Mouse (Mus musculus): ENCODE measurements around the gene Ccdc66. TPM values are rescaled to one million over a fixed set of nuclear protein-coding genes. Genes with fewer than 3 reads are reported as not detected.
A peak's percentile ranks its signal among the peaks of the same experiment; 100 is the strongest.

Ccdc66 gene
- polyA plus RNA-seq, 1 experiment = 27.1 TPM

GRCm38 (mm10) chr14:27436826-27437225 lies 71.4 kb downstream of the Ccdc66 start:
- Histone ChIP-seq H3K36me3 (ENCODE audit: control insufficient read depth, insufficient read depth, low read length, poor library complexity, severe bottlenecking) (peaks cover 31% of the 10 kb centered on the region), H3K4me3 (ENCODE audit: low read depth, low read length) (no peak overlapping the region), H3K27ac (ENCODE audit: insufficient read depth, low read length) (peak overlapping the region; percentile 76), H3K9ac (ENCODE audit: low read depth, poor library complexity, severe bottlenecking) (peak overlapping the region; percentile 31; the same call in 1 of the 2 replicates), H3K9me3 (replicated peaks; ENCODE audit: control insufficient read depth, insufficient read depth, low read length, poor library complexity, severe bottlenecking) (no peaks in the 10 kb centered on the region), H3K4me1 (ENCODE audit: control insufficient read depth, insufficient read depth, low read length) (no peaks in the 10 kb centered on the region), H3K27me3 (ENCODE audit: control insufficient read depth, insufficient read depth, low read length, poor library complexity, severe bottlenecking) (no peaks in the 10 kb centered on the region)
- no peak for TF ChIP-seq POLR2A (IDR thresholded peaks at IDR 0.05; ENCODE audit: insufficient read depth, low read length)
- no peak for TF ChIP-seq CTCF (IDR thresholded peaks at IDR 0.05; ENCODE audit: low read depth, low read length)
- TF ChIP-seq EP300 (IDR thresholded peaks at IDR 0.05; ENCODE audit: insufficient read depth, low read depth, low read length) = no peak

GRCm38 (mm10) chr14:27436116-27436515 lies 72.1 kb downstream of the Ccdc66 start:
- peak overlapping the region; percentile 90 for H3K27ac ChIP-seq (ENCODE audit: insufficient read depth, low read length)
- H3K36me3 ChIP-seq (ENCODE audit: control insufficient read depth, insufficient read depth, low read length, poor library complexity, severe bottlenecking) = peaks cover 36% of the 10 kb centered on the region
- H3K9me3 ChIP-seq (replicated peaks; ENCODE audit: control insufficient read depth, insufficient read depth, low read length, poor library complexity, severe bottlenecking) = no peaks in the 10 kb centered on the region
- H3K4me1 ChIP-seq (ENCODE audit: control insufficient read depth, insufficient read depth, low read length) = no peaks in the 10 kb centered on the region
- H3K27me3 ChIP-seq (ENCODE audit: control insufficient read depth, insufficient read depth, low read length, poor library complexity, severe bottlenecking) = no peaks in the 10 kb centered on the region
- H3K9ac ChIP-seq (ENCODE audit: low read depth, poor library complexity, severe bottlenecking) = no peak overlapping the region
- TF ChIP-seq POLR2A (IDR thresholded peaks at IDR 0.05; ENCODE audit: insufficient read depth, low read length) (no peak), CTCF (IDR thresholded peaks at IDR 0.05; ENCODE audit: low read depth, low read length) (no peak)
- H3K4me3 ChIP-seq (ENCODE audit: low read depth, low read length) = no peak overlapping the region

- Histone ChIP-seq H3K9me3 (replicated peaks; ENCODE audit: control insufficient read depth, insufficient read depth, low read length, poor library complexity, severe bottlenecking) (peaks cover 3% of the 10 kb centered on the region; the same call in 1 of the 2 replicates), H3K27me3 (ENCODE audit: control insufficient read depth, insufficient read depth, low read length, poor library complexity, severe bottlenecking) (no peaks in the 10 kb centered on the region), H3K4me3 (ENCODE audit: low read depth, low read length) (no peak overlapping the region), H3K4me1 (ENCODE audit: control insufficient read depth, insufficient read depth, low read length) (no peaks in the 10 kb centered on the region), H3K27ac (ENCODE audit: insufficient read depth, low read length) (no peak overlapping the region), H3K9ac (ENCODE audit: low read depth, poor library complexity, severe bottlenecking) (no peak overlapping the region), H3K36me3 (ENCODE audit: control insufficient read depth, insufficient read depth, low read length, poor library complexity, severe bottlenecking) (peaks cover 29% of the 10 kb centered on the region)
- TF ChIP-seq POLR2A (IDR thresholded peaks at IDR 0.05; ENCODE audit: insufficient read depth, low read length) (no peak), CTCF (IDR thresholded peaks at IDR 0.05; ENCODE audit: low read depth, low read length) (no peak), EP300 (IDR thresholded peaks at IDR 0.05; ENCODE audit: insufficient read depth, low read depth, low read length) (no peak)
Observed at GRCm38 (mm10) chr14:27432064-27432463, 76.2 kb downstream of the Ccdc66 start.

Other genes with a start within 250 kb of the Ccdc66 start
- gene Fam208a, start 79.6 kb downstream of the Ccdc66 start, polyA plus RNA-seq (2011; ENCODE audit: insufficient read depth, insufficient read length, low read depth, missing spikeins) = 43.3 and 44.5 TPM in 2 replicates
- 9.0 and 10.0 TPM in 2 replicates for gene Erc2, start 114.0 kb upstream of the Ccdc66 start, polyA plus RNA-seq (2011; ENCODE audit: insufficient read depth, insufficient read length, low read depth, missing spikeins)

Data from ES-Bruce4 (cell line).